ENCODE assay signal across 14 mouse cellular contexts in genomic region chr17:79695106-79695505, GRCm38 (mm10). TPM values are rescaled to one million over a fixed set of nuclear protein-coding genes. Genes with fewer than 3 reads are reported as not detected.
"Had no signal": no experiment of that assay in that cellular context is flagged by ENCODE, and none has a peak within 500 bp of the region (broad histone marks: within the 10 kb centered on the region; RNA-seq: fewer than 3 reads in every experiment).

No protein-coding gene starts in this region.

- H3K9me3 ChIP-seq: kidney, embryonic 15.5 days; limb, embryonic 12.5 days; lung, embryonic 15.5 days; midbrain, embryonic 13.5 days had no signal

- H3K27me3 ChIP-seq: kidney, embryonic 15.5 days; limb, embryonic 12.5 days; lung, embryonic 15.5 days; midbrain, embryonic 13.5 days had no signal

- H3K4me3 ChIP-seq: kidney, embryonic 15.5 days; limb, embryonic 12.5 days; lung, embryonic 15.5 days; midbrain, embryonic 13.5 days had no signal

- ATAC-seq: intestine, embryonic 16.5 days; midbrain, embryonic 13.5 days had no signal

- H3K9ac ChIP-seq: kidney, embryonic 15.5 days; limb, embryonic 12.5 days; liver, embryonic 14.5 days; lung, embryonic 15.5 days; midbrain, embryonic 13.5 days had no signal

- H3K4me1 ChIP-seq: kidney, embryonic 15.5 days; lung, embryonic 15.5 days; midbrain, embryonic 13.5 days had no signal

- H3K36me3 ChIP-seq: kidney, embryonic 15.5 days; limb, embryonic 12.5 days; lung, embryonic 15.5 days; midbrain, embryonic 13.5 days had no signal

- H3K27ac ChIP-seq: kidney, embryonic 15.5 days; limb, embryonic 12.5 days; liver, embryonic 14.5 days; lung, embryonic 15.5 days; midbrain, embryonic 13.5 days had no signal

- H3K4me2 ChIP-seq: kidney, embryonic 15.5 days; limb, embryonic 12.5 days; lung, embryonic 15.5 days; midbrain, embryonic 13.5 days had no signal

- DNase-seq: kidney, adult 2 months; kidney, postnatal 14 days; right cerebral cortex, postnatal 4 days; spleen, adult 18-20 months; thymus, adult 18-20 months; thymus, postnatal 14 days had no signal

RNA-seq across cellular contexts. Expression of gene Cyp1b1, which starts 19.8 kb away (rescaled TPM):
- total RNA-seq: megakaryocyte progenitor cell, adult 5-6 weeks; neutrophil, adult 5-6 weeks had no signal
